Mouse (Mus musculus): ENCODE data around the gene Hdac2.

The Hdac2 gene

GRCm38 (mm10) chr10:36974086-36974675, at the start of gene Hdac2:
Hdac2 (plus strand) TSS chr10:36974544.
- DNase-seq (ENCODE audit: low read depth, low spot score) = peak; percentile 94

- no peak for DNase-seq (ENCODE audit: low read depth, low spot score)
These were observed 46.1 kb upstream of the Hdac2 start for GRCm38 (mm10) chr10:36928212-36928611.

DNA sequence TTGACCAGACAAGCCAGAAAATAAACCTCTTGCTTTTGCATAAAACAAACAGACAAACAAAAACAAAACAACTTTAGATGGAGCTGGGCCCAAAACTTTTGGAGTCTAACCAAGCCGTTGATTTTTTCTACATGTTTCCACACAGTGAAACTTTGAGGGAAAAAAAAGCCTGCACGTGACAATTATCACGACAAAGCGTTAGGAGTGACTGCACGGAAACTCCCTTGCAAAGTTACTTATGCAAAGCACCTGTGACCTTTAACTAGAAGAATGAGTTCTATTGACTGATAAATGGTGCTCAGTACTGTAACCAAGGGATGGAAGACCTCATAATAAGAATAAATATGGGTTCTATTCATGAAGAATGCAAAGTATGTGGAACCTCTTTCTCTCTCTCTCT, 38.5 kb upstream of the Hdac2 start:
- DNase-seq (ENCODE audit: low read depth, low spot score) = peak; percentile 30

- DNase-seq (ENCODE audit: low read depth, low spot score) = peak; percentile 6
These were observed 38.1 kb upstream of the Hdac2 start for GRCm38 (mm10) chr10:36936271-36936670.

DNA sequence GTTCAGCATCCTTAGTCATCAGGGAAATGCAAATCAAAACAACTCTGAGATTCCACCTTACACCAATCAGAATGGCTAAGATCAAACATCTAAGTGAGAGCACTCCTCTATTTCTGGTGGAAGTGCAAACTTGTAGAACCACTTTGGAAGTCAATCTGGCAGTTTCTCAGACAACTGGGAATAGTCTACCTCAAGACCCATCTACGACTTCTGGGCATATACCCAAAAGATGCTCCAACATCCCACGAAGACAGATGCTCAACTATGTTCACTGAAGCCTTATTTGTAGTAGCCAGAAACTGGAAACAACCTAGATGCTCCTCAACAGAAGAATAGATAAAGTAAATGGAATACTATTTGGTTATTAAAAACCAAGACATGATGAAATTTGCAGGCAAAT, 22.6 kb upstream of the Hdac2 start:
- no peak for DNase-seq (ENCODE audit: low read depth, low spot score)

GRCm38 (mm10) chr10:36952622-36953021, 21.7 kb upstream of the Hdac2 start:
- no peak for DNase-seq (ENCODE audit: low read depth, low spot score)

- DNase-seq (ENCODE audit: low read depth, low spot score) = no peak
These were observed 14.7 kb upstream of the Hdac2 start for GRCm38 (mm10) chr10:36959563-36960110.

- DNase-seq (ENCODE audit: low read depth, low spot score) = no peak
These were observed 9.9 kb upstream of the Hdac2 start for GRCm38 (mm10) chr10:36964406-36964805.

GRCm38 (mm10) chr10:36974676-36975520, 554 bp downstream of the Hdac2 start:
- DNase-seq (ENCODE audit: low read depth, low spot score) = no peak

DNA sequence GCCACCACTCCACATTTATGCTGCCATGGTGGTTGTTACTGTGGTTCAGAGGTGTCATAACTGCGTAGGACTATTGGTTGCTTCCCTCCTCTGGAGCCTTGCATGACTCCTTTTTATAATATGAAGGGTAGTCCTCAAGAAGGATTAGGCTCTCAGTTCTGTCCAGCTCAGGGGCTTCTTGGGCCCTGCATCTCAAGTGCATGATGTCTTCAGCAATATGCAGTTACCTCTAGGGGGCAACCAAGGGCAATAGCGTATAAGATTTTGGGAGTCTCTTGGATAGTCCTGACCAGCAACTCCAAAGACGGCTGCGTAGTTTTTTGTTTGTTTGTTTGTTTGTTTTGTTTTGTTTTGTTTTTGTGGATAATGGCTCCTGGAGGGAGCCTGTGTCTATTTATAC, 7.5 kb downstream of the Hdac2 start:
- no peak for DNase-seq (ENCODE audit: low read depth, low spot score)

DNA sequence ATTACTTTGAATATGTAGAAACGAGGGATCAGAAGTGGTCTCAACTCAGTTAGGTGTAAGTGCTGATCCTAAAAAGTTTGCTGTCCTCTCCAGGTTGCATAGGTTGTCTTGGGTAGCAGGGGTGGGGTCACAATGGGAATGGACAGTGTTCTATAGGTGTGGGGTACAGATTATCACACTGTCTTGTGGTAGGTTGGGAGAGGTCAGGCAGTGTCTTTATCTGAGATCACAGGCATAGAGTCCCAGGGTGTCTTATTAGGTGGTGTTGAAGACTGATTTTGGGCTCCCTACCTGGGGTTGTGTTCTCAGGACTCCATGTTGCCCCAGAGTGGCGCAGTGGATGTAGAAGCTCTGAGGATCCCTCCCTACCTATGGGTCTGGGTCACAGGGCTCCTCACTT, 17.8 kb downstream of the Hdac2 start:
- no peak for DNase-seq (ENCODE audit: low read depth, low spot score)

GRCm38 (mm10) chr10:37000839-37001238, 26.5 kb downstream of the Hdac2 start:
- no peak for DNase-seq (ENCODE audit: low read depth, low spot score)

- DNase-seq (ENCODE audit: low read depth, low spot score) = peak; percentile 71
These were observed 40.1 kb downstream of the Hdac2 start for GRCm38 (mm10) chr10:37014274-37015107.

- no peak for DNase-seq (ENCODE audit: low read depth, low spot score)
These were observed 41.4 kb downstream of the Hdac2 start for GRCm38 (mm10) chr10:37015729-37016128.

DNA sequence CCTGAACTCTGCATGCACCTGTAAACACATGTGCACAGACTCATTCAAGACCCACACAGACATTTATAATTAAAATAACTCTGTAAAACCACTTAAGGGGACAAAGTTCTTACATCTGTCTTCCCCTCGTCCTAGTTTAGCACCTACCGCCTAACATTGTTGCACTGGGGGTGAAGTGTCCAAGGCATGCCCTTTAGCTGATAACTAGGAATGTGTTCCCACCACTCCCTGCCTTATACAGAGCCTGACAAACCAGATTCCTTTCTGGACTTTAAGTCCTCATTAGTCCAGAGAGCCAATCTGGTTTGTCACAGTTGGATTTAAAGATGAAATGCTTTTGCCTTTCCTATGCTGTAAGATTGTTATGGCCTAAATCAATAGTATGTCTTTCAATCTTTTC, 41.9 kb downstream of the Hdac2 start:
- no peak for DNase-seq (ENCODE audit: low read depth, low spot score)

DNA sequence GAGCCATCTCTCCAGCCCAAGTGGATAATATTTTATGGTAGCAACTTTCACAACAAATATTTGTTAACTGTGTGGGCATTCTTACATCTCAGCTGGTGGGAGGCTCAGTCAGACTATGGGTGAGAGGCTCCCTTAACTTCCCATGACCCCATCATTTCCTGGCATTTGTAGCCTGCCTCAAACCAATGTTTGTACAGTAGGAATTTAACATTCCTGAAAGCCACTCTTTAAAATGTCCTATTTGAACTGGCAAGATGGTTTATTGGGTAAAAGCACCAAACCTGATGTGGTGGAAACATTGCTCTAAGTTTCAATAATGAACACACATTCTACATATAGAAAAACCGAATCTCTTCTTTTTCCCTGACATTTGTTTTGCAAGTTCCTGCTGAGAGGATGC, 50.0 kb downstream of the Hdac2 start:
- no peak for DNase-seq (ENCODE audit: low read depth, low spot score)

DNA sequence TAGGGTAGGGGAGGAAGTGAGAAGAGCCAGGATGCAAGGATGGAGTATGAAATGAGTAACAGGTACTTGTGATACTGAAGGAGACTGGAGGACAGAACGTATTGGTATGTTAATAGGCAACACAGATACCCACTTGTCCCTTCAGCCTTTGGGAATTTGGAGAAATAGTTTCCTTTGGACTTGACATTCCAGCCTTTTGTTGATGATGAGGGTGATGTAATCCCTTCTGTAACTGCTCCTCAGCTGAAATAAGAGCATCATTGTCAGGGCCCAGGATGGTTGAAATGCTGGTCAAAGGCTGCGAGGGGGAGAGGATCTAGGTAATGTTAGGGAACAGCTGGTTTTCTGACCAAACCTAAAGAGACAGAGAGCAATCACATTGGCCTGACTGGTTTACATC, 54.3 kb downstream of the Hdac2 start:
- DNase-seq (ENCODE audit: low read depth, low spot score) = no peak

- no peak for DNase-seq (ENCODE audit: low read depth, low spot score)
These were observed 60.8 kb downstream of the Hdac2 start for GRCm38 (mm10) chr10:37035090-37035497.

- DNase-seq (ENCODE audit: low read depth, low spot score) = no peak
These were observed 73.3 kb downstream of the Hdac2 start for GRCm38 (mm10) chr10:37047661-37048098.

Data from A20 (cell line).